Mouse (Mus musculus): ENCODE measurements around the gene Zdhhc20.
"Not testable (repeated sequence)": the region's sequence is repeated elsewhere in the genome, so short reads cannot be mapped to it uniquely, and the experiment has no call there.

Zdhhc20 gene

DNA sequence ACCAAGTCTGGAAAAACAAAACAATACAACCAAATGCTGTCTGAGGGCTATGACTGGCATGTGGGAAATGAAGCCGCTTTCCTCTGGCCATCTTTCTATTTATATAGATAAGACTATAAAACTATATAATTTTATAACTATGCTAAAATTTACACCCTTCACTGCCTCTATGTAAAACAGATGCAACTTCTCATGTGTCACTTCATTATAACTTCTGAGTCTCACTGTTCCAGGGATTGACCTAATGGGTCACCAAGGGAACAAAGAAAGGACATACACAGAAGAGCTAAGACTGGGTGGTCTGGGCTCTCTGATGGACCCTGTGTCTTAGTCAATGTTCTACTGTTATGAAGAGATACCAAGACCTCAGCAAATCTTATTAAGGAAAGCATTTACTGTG lies 2.9 kb upstream of the Zdhhc20 start:
- DNase-seq (ENCODE audit: low spot score): no peak

DNA sequence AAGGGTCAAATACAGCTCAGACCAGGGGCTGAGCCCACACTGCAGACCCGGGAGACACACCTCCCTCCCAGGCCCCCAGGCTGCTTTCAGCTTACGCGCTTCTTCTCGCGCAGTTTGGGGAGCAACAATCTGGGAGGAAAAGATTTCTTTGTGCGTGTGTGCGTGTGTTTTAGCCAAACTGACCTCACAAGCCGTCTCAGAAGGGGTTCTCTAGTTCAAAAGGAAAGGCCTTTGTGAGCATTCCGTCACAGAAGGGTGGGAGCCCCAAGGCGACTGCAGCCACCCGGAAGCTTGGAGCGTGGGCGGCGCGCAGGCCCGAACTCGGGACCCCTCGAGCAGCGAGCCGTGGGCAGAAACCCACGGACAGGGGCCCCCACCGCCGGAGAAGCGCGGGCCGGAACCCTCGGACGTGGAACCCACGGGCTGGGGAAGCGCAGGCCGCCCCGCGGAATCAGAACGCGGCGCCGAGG lies 500 bp downstream of the Zdhhc20 start:
- peak; percentile 15 for DNase-seq (ENCODE audit: low spot score)

DNA sequence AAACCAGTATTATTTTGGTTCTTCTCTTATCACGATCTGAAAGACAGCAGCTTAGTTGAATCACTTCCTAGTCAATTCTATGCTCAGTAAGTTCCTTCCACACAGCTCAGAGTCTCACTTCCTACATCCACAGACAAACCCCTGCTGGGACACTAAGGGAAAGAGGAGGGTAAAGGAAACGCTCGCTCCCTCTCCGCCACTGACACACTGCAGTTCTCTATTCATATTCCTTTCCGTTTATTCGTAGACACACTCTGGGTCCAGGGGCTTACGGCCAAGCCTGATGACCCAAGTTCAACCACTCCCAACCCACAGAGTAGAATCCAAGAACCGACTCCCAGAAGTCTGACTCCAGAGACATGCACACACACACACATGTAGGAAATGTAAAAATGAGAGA lies 2.9 kb downstream of the Zdhhc20 start:
- DNase-seq (ENCODE audit: low spot score): no peak

DNA sequence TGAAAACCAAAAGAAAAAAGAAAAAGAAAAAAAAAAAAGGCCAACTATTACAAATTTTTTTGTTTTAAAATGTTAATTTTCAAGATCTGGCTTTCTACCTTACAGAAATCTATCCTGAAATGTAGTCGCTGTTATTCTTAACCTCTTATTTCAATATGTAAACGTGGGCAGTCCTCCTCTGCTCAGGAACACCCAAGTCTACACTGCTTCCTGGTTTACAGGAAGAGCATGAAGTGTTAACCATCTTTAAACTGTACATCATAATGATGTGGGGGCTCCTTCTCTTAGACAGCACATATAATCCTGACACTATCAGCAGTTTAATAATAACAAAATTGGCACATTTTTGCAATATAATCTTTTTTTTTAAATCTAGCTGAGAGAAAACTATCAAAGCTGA lies 4.0 kb downstream of the Zdhhc20 start:
- DNase-seq (ENCODE audit: low spot score): no peak

DNA sequence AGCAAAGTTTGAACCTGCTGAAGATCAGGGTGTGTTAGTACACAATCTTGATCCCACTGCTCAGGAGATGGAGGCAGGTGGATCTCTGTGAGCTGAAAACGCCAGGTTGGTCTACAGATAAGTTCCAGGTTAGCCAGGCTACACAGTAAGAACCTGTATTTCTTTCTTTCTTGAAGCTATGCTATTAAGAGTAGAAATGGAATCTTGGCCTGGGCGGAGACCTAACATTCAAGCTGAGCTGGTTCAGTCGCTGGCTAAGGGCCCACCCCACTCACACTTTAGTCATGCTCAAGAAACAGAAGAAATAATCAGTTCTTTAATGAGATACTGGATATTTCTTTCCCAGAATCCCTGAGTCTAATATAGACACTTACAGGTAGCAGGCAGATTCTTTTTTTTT lies 6.7 kb downstream of the Zdhhc20 start:
- no peak for DNase-seq (ENCODE audit: low spot score)

DNA sequence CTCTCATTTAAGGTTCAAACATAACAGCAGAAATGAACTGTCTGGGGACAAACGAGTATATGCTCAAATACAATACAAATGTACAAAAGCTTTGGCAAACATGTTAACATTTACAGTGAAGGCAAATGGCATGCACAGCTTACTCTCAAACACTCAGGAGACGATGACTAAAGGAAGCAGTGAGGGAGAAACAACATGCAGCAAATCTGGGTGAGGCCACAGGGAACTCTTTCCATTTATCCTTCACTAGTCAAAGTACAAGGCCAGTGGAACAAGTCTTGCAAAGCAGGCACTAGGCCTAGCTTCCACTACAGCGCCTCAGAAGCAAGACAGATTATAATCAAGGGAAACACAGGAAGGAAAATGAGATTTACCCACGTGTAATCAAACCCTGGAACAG lies 7.4 kb downstream of the Zdhhc20 start:
- DNase-seq (ENCODE audit: low spot score): no peak

DNA sequence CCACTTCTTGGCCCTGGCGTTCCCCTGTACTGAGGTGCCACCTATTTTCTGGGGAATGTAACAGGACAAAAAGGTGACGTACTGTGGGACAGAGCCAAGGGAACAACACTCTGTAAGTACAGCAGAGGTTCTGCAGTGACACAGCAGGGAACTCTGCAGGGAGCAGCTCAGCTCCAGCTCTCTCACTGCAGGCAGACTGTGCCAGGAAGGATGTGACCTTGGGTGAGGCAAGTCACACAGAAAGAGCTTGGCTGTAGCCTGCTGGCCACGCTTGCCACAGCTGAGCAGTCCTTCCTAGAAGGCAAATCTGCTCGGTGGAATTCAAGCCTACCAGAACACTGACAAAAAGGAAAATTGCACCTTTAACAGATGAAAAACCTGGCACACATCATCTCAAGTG lies 8.3 kb downstream of the Zdhhc20 start:
- peak; percentile 28 for DNase-seq (ENCODE audit: low spot score)

DNA sequence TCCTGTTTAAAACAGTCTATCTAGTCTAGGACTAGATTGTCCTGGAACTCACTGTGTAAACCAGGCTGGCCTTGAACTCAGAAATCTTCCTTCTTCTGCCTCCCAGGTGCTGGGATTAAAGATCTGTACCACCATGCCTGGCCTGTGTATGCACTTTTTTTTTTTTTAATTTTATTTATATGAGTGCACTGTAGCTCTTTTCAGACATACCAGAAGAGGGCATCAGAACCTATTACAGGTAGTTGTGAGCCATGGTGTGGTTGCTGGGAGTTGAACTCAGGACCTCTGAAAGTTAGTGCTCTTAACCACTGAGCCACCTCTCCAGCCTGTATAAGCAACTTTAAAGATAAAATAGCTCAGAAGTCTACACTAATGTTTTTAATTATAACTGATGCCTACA lies 9.0 kb downstream of the Zdhhc20 start:
- no peak for DNase-seq (ENCODE audit: low spot score)

DNA sequence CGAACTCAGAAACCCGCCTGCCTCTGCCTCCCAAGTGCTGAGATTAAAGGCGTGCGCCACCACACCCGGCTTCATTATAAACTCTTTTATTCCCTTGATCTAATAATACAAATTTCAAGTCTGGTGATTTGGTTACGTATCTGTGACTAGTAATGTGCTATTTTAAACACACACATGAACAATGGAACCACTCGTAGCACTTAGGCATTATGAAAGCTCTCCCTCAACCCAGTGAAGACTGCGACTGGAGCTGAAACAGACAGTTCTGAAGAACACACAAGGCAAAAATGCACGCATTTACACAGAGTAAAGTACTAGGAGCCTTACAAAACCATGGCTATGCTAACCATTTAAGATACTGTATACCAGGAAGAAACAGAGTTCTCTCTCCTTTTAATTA lies 12.2 kb downstream of the Zdhhc20 start:
- DNase-seq (ENCODE audit: low spot score): no peak

DNA sequence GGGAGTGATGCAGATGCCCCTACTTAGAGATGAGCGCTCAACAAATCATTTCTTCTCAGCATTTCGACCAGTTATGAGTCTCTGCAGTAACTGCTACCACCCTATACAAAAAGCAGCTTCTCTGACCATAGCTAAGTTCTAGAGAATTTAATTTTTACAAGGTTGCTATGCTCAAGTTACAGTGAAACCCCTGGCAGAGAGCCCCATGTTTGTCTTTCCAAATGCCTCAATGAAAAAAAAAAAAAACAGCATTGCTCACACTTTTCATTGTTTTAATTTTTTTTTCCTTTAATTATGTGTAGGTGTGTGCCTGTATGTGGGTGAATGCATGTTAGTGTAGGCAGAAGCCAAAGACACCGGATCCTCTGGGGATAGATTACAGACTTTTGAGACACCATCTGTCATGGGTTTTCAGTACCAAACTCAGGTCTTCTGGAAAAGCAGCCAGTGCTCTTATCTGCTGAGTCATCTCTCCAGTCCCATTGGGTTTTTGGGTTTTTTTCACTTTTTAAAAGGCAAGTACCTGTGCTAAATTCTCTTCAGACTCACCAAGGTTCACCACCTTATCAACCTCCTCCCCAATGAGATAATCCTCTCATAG lies 23.3 kb downstream of the Zdhhc20 start:
- no peak for DNase-seq (ENCODE audit: low spot score)

DNA sequence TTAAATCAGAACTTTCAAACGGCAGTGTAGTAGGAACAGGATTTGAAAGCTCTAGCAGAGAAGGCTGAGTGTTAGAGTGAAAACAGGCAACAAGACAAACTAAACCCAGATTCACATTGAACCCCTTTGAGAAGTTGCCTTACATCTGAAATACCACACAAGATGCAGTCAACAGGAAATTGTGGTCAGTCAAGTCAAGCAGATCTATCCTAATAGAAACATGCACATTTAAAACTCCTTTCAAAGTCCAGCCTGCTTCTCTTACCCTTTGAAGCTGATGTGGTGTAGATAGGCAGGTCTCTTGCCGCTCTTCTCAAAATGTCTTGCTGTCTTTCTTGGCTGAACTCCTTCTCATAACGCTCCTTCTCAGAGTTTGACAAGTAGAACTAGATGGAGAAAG lies 24.8 kb downstream of the Zdhhc20 start:
- no peak for DNase-seq (ENCODE audit: low spot score)

DNA sequence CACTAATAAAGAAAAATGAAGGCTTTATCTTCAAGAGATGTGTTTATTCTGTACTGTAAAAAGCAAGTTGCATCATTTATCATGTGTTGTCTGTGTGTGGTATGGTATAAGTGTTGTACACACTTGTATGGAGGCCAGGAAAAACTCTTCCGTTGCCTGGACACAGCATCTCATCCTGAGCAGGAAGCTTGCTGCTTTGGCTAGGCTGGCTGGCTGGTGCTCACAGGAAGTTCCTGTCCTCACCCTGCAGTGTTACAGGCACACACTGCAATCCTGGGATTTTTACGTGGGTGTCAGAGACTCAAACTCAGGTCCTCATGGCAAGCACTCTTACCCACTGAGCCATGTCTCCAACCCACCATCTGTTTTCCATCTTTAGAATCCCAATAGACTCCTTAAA lies 26.9 kb downstream of the Zdhhc20 start:
- no peak for DNase-seq (ENCODE audit: low spot score)

DNA sequence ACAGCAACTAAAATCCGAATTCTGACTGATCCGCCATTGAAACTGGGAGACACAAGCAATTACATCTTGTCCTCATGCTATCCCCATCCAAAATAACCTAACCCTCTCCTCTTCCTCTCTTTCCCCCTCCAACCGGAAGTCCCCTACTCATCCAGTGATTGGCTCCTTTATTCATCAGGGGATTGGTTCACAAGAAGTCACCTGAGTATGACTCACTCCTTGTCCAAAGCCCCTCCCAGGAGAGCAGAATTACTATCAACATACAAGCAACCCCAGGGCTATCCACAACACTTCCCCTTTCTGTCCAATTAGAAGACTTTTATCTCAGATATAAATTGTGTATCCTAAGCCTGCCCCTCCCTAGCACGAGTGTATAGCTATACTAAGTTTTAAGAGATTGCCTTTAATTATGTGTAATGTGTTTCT lies 28.1 kb downstream of the Zdhhc20 start:
- DNase-seq (ENCODE audit: low spot score): no peak

DNA sequence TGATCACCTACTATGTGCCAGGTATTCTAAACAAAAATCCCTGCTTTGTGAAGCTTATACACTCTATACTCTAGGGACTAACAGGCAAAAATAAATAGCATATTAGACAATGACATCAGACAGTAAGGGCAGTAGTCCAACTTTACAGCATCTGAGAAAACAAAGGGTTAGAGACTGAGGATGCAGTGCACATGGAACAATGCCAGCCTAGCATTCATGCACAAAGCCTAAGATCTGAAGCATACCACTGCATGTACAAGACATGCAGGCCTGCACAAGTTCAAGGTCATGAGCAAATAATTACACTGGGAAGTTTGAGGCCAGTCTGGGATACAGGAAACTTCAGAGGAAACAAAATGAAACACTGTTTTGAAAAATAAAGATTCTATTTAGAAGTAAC lies 30.6 kb downstream of the Zdhhc20 start:
- no peak for DNase-seq (ENCODE audit: low spot score)

DNA sequence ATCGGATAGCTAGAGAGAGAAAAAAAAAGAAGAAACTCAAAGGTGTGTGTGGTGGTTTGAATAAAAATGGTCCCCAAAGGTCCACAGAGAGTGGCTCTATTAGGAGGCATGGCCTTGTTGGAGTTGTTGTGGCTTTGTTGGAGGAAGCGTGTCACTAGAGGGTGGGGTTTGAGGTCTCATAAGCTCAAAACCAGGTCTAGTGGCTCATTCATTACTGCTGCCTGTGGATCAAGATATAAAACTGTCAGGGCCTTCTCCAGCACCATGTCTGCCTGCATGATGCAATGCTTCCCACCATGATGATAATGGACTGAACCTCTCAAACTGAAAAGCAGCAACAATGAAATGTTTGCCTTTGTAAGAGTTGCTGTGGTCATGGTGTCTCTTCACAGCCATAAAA lies 31.5 kb downstream of the Zdhhc20 start:
- DNase-seq (ENCODE audit: low spot score): no peak

DNA sequence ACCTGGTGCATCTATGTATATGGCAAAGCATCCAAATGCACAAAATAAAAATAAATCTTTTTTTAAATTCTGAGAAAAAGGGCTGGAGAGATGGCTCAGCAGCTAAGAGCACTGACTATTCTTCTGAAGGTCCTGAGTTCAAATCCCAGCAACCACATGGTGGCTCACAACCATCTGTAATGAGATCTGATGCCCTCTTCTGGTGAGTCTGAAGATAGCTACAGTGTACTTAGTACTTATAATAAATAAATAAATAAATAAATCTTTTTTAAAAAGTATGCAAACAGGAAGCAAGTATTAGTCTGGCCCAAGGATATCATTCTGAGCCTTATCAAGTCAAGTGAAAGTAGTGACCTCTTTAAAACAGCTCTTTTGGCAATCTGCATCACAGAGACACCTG lies 34.0 kb downstream of the Zdhhc20 start:
- not testable (repeated sequence) for DNase-seq (ENCODE audit: low spot score)

DNA sequence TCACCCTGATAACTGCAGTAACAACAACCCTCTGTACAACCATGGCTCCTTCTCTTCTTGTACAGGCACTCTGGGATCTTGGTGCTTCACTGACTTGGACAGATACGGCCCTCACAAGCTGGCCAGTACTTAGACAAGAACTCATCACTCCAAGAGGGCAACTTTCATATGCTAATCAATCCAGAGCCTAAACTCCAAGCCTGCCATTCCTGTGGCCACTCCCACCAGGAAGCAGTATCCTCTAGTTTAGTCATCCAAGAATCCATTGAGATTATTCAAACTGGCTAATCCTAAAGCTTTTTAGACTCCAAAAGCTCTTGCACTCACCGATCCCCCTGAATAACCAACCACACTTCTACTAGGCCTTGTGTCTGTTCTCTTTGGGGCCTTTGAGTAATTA lies 37.1 kb downstream of the Zdhhc20 start:
- DNase-seq (ENCODE audit: low spot score): no peak

DNA sequence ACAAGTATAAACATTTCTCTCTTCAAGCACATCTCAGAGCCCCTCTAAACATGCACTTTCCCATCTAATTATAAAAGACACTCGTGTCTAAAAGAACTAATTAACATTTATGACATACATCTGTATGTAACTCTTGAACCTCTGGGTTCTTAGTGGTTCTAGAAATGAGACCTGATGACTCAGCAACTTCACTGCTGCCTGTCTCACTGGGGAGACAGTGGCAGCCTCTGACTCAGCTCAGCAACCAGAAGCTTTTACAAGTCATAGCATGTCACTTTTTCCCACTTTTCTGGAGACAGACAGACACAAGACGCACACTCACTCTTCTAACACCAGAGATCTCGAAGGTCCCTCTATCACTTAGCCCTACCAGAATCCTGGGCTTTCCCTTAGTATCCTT lies 39.7 kb downstream of the Zdhhc20 start:
- no peak for DNase-seq (ENCODE audit: low spot score)

DNA sequence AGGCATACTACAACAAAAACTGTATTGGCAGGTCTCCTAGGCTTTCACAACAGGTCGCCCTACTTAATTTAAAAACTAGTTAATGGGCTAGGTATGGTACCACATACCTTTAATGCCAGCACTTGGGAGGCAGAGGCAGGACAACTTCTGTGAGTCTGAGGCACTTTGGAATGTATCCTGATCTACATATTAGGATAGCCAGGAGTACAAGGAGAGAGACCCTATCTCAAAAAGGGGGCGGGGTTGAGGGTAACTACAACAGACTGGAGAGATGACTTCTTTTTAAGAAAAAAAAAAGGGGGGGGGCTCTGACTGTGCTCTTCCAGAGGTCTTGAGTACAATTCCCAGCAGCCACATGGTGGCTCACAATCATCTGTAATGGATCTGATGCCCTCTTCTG lies 41.4 kb downstream of the Zdhhc20 start:
- DNase-seq (ENCODE audit: low spot score): no peak

DNA sequence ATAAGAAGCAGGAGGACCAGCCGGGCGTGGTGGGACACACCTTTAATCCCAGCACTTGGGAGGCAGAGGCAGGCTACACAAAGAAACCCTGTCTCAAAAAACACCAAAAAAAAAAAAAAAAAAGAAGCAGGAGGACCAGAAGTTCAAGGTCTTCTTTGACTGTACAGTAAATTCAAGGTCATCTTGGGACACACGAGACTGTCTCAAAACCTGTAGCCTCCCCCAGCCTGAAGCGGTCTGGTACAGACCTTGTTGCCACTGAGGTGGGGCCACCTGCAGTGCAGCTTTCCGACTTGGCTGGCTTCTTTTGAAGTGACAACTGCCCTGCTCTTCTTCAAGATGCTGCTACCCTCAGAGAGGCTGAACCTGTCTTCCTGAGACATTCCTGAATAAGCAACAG lies 42.0 kb downstream of the Zdhhc20 start:
- not testable (repeated sequence) for DNase-seq (ENCODE audit: low spot score)

DNA sequence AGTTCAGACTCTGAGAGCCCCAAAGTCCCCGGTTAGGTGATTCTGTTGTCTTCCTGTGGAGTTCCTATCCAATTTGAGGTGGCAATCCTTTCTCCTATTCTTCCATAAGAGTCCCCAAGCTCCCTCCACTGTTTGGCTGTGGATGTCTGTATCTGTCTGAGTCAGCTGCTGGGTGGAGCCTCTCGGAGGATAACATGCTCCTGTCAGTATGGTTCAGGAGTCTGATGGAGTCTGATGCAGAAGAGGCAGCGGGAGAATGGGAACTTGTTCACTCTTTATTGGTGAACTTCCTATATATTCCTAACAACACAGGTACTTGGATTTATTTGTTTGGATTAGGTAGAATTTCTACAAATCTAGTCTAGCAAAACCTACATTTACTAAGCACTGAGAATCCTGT lies 45.5 kb downstream of the Zdhhc20 start:
- no peak for DNase-seq (ENCODE audit: low spot score)

DNA sequence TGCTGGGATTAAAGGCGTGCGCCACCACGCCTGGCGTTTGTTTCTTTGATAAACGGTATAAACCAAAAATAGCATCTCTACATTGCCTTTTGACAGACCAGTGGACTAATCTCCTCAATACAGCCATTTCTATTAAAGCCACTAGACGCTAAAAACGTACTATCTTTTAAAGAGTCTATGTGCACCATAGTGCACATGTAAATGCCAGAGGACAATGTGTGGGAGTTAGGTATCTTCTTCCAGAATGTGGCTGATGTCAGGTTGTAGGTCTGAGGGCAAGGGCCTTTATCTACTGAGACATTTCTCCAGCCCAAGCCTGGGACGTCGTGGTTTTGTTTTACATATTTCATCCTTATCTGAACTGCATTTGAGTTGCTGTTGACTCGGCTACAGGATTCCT lies 54.9 kb downstream of the Zdhhc20 start:
- no peak for DNase-seq (ENCODE audit: low spot score)

DNA sequence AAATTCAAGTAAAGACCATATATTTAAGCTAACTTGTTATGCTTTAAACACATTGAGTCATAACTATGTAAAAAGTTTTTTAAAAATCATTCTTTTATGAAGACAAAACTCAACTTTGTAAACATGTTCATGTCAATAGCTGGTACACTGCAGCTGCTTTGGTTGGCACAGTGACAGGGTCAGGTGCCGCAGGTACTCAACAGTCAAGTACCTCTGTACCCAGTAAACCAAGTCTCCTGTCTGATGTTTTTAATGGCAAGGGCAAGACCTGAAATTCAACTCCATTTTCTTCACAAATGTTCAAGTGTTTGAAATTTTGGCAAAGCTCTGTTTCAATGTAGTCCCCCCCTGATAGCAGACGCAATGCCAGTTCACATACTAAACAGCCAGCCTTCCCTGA lies 56.5 kb downstream of the Zdhhc20 start:
- DNase-seq (ENCODE audit: low spot score): no peak

DNA sequence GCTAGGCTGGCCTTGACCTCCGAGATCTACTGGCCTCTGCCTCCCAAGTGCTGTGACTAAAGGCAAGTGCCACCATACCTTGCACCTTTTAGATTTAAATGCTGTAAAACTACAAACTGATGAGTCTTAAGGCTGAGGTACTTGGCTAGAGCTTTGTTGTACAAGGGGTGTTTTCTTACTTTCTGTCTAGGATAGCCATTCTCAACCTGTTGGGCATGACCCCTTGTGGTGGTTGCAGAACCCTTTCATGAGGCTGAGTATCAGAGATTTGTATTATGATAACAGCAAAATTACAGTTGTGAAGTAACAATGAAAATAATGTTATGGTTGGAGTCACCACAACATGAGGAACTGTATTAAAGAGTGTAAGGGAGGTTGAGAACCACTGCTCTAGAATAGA lies 62.8 kb downstream of the Zdhhc20 start:
- no peak for DNase-seq (ENCODE audit: low spot score)
